Mouse (Mus musculus) c-Kit-negative CD71-positive TER-119-positive erythroid progenitor cells, embryonic 14.5 days (primary cell): ENCODE data around the gene Klhl33.

Experiments used
- DNase-seq: peaks from one replicate; pipeline ENCODE4 v3.0.0-alpha.2; 2013; ENCODE audit warnings: low read depth, low spot score

The Klhl33 gene

DNA sequence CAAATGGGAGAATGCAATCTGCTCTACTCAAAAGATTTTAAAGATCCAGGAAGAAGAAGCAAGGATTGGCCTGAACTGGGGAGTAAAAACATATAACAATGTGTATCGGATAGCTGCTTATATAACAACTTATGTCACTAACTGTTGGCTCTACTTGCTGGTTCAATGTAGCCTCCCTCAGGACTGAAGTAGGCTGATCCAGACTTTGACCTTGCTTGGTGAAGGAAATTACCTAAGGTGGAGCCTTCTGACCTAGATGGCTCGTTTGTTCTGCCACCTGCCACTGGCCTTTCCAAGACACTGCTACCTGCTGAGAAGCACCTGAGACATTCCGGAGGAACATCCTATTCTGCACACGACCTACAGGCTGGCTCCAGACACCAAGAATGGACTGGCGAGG, 41.5 kb downstream of the Klhl33 start:
- no peak for DNase-seq
